17 mouse cellular contexts compared by ENCODE assay signal in the genomic region with DNA sequence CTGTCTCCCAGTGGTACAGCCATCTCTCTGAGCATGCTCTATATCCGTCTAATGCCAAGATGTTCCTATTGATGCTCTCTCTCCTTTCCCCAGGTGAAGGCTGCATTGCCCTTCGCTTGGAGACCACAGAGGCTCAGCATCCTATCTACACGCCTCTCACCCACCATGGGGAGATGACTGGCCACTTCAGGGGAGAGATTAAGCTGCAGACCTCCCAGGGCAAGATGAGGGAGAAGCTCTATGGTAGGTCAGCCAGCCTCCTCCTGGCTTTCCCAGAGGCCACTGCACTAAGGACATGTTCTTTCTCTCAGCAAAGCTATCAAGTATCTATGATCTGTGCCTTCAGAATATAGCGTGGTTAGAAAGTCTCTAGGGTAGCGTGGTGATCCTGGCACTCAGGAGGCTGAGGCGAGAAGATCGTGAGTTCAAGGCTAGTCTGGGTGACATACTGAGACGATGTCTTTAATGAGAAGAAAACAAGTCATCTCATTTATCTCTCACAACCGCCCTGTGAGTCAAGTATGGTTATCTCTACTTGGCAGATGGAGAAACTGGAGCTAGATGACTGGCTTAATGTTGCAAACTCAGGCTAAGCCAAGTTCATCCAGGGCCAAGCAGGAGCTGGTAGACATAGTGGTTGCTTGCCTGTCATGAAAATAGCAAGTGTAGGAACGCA. TPM values are rescaled to one million over a fixed set of nuclear protein-coding genes. Genes with fewer than 3 reads are reported as not detected.
DNase-seq lines count a peak whose midpoint lies in the region; ATAC-seq and TF ChIP-seq lines count a peak whose summit lies in the region.
"Had no signal": no experiment of that assay in that cellular context is flagged by ENCODE, and none has a peak within 500 bp of the region (broad histone marks: within the 10 kb centered on the region; RNA-seq: fewer than 3 reads in every experiment).

No protein-coding gene starts in this region.

- no peak overlapping the region for H3K9ac ChIP-seq in heart, embryonic 11.5 days (ENCODE audit: low read depth, low read length)
- H3K9ac ChIP-seq in stomach, embryonic 15.5 days: no peak overlapping the region
- H3K9ac ChIP-seq in stomach, postnatal 0 days (ENCODE audit: low read length): no peak overlapping the region
- peak overlapping the region; percentile 64 for H3K9ac ChIP-seq in liver, embryonic 13.5 days
- H3K9ac ChIP-seq in neural tube, embryonic 15.5 days (replicated peaks): no peak overlapping the region

- peak overlapping the region; percentile 47; the same call in 1 of the 2 replicates for H3K27ac ChIP-seq in heart, embryonic 11.5 days (ENCODE audit: low read depth, low read length)
- H3K27ac ChIP-seq in stomach, embryonic 15.5 days: no peak overlapping the region
- no peak overlapping the region for H3K27ac ChIP-seq in stomach, postnatal 0 days (replicated peaks)
- H3K27ac ChIP-seq in liver, embryonic 13.5 days: peak overlapping the region; percentile 95
- H3K27ac ChIP-seq in neural tube, embryonic 15.5 days (replicated peaks): no peak overlapping the region
- H3K27ac ChIP-seq: kidney, postnatal 0 days had no signal

- no peaks in the 10 kb centered on the region for H3K4me1 ChIP-seq in heart, embryonic 11.5 days (ENCODE audit: control insufficient read depth, insufficient read depth, low read length)
- no peaks in the 10 kb centered on the region for H3K4me1 ChIP-seq in stomach, embryonic 15.5 days
- no peaks in the 10 kb centered on the region for H3K4me1 ChIP-seq in stomach, postnatal 0 days (replicated peaks; ENCODE audit: control insufficient read depth, insufficient read depth)
- H3K4me1 ChIP-seq in liver, embryonic 13.5 days (replicated peaks): peaks cover 63% of the 10 kb centered on the region
- no peaks in the 10 kb centered on the region for H3K4me1 ChIP-seq in neural tube, embryonic 15.5 days

- no peak overlapping the region for H3K4me3 ChIP-seq in heart, embryonic 11.5 days (ENCODE audit: low read depth, low read length)
- H3K4me3 ChIP-seq in stomach, embryonic 15.5 days (replicated peaks): no peak overlapping the region
- H3K4me3 ChIP-seq in stomach, postnatal 0 days (ENCODE audit: low read depth, low read length): no peak overlapping the region
- peak overlapping the region; percentile 18; the same call in 1 of the 2 replicates for H3K4me3 ChIP-seq in liver, embryonic 13.5 days (replicated peaks)
- no peak overlapping the region for H3K4me3 ChIP-seq in neural tube, embryonic 15.5 days (replicated peaks)

- H3K36me3 ChIP-seq in heart, embryonic 11.5 days (ENCODE audit: control insufficient read depth, insufficient read depth, low read length): peaks cover 4% of the 10 kb centered on the region; the same call in 1 of the 2 replicates
- no peaks in the 10 kb centered on the region for H3K36me3 ChIP-seq in stomach, embryonic 15.5 days
- no peaks in the 10 kb centered on the region for H3K36me3 ChIP-seq in stomach, postnatal 0 days (ENCODE audit: control insufficient read depth, insufficient read depth, low read length)
- H3K36me3 ChIP-seq in liver, embryonic 13.5 days: peaks cover 46% of the 10 kb centered on the region
- no peaks in the 10 kb centered on the region for H3K36me3 ChIP-seq in neural tube, embryonic 15.5 days

- no peaks in the 10 kb centered on the region for H3K27me3 ChIP-seq in heart, embryonic 11.5 days (ENCODE audit: control insufficient read depth, insufficient read depth, low read length)
- no peaks in the 10 kb centered on the region for H3K27me3 ChIP-seq in stomach, embryonic 15.5 days (replicated peaks)
- no peaks in the 10 kb centered on the region for H3K27me3 ChIP-seq in stomach, postnatal 0 days (ENCODE audit: control insufficient read depth, insufficient read depth, low read length)
- H3K27me3 ChIP-seq in liver, embryonic 13.5 days: no peaks in the 10 kb centered on the region
- H3K27me3 ChIP-seq in neural tube, embryonic 15.5 days (replicated peaks): no peaks in the 10 kb centered on the region
- H3K27me3 ChIP-seq: CH12.LX had no signal

- TF ChIP-seq CTCF in stomach, postnatal 0 days (IDR thresholded peaks at IDR 0.05; ENCODE audit: low read depth): no peak

- no peak overlapping the region for H3K4me2 ChIP-seq in heart, embryonic 11.5 days
- H3K4me2 ChIP-seq in stomach, embryonic 15.5 days: no peak overlapping the region
- H3K4me2 ChIP-seq in stomach, postnatal 0 days (replicated peaks; ENCODE audit: low read depth): no peak overlapping the region
- peak overlapping the region; percentile 59 for H3K4me2 ChIP-seq in liver, embryonic 13.5 days
- no peak overlapping the region for H3K4me2 ChIP-seq in neural tube, embryonic 15.5 days

- H3K9me3 ChIP-seq in heart, embryonic 11.5 days (replicated peaks; ENCODE audit: control insufficient read depth, low read length): no peaks in the 10 kb centered on the region
- H3K9me3 ChIP-seq in stomach, embryonic 15.5 days: no peaks in the 10 kb centered on the region
- no peaks in the 10 kb centered on the region for H3K9me3 ChIP-seq in stomach, postnatal 0 days (ENCODE audit: control insufficient read depth, low read length)
- no peaks in the 10 kb centered on the region for H3K9me3 ChIP-seq in liver, embryonic 13.5 days (replicated peaks)
- no peaks in the 10 kb centered on the region for H3K9me3 ChIP-seq in neural tube, embryonic 15.5 days (replicated peaks)

- peak; percentile 83 for ATAC-seq in heart, embryonic 11.5 days (replicated peaks; ENCODE audit: insufficient number of reproducible peaks, low FRiP score, low TSS enrichment)
- peak; percentile 90 for ATAC-seq in stomach, embryonic 15.5 days (ENCODE audit: insufficient read depth, low FRiP score, low read depth)
- no peak for ATAC-seq in stomach, postnatal 0 days (ENCODE audit: low FRiP score, low TSS enrichment)
- ATAC-seq in liver, embryonic 13.5 days (ENCODE audit: low read depth): peak; percentile 92
- ATAC-seq in neural tube, embryonic 15.5 days (ENCODE audit: low FRiP score): no peak
- no peak for ATAC-seq in inflammation-experienced regulatory T-cells, adult 6 months

- WGBS in heart, embryonic 11.5 days (ENCODE audit: insufficient replicate concordance): 63% methylated on average over 10 of the region's 10 CpGs
- 78% methylated on average over 10 of the region's 10 CpGs for WGBS in stomach, embryonic 15.5 days
- WGBS in stomach, postnatal 0 days: 81% methylated on average over 10 of the region's 10 CpGs
- WGBS in liver, embryonic 13.5 days (ENCODE audit: insufficient replicate concordance): 33% methylated on average over 10 of the region's 10 CpGs
- WGBS in neural tube, embryonic 15.5 days: 92% methylated on average over 10 of the region's 10 CpGs

- TF ChIP-seq EP300 in stomach, postnatal 0 days (optimal IDR thresholded peaks at IDR 0.05): no peak

- no peak for DNase-seq in heart, adult 18-20 months
- no peak for DNase-seq in stomach, postnatal 0 days (ENCODE audit: low spot score)
- peak; percentile 75 for DNase-seq in liver, embryonic 13.5 days
- DNase-seq in thymus, postnatal 36 days: no peak
- DNase-seq: cerebellum, postnatal 10 days; gastrocnemius, postnatal 14 days; heart, postnatal 4 days; layer of hippocampus, adult 9-11 months; lung, adult 18-20 months; retina, postnatal 1 day; thymus, postnatal 25 days had no signal

RNA-seq across cellular contexts. Expression of a gene that starts 43.6 kb away (rescaled TPM):
- 25.1 and 30.5 TPM in 2 replicates for polyA plus RNA-seq in heart, embryonic 11.5 days (2014; fragmentation: Nextera tagmentation; extraction: Ambion mirVana)
- 10 to 100 TPM; 27.8 to 32.3 TPM for total RNA-seq in heart, adult 18-20 months (2021)
- 28.0 and 29.7 TPM in 2 replicates for polyA plus RNA-seq in stomach, embryonic 15.5 days (2015; fragmentation: Nextera tagmentation; extraction: Ambion mirVana)
- polyA plus RNA-seq in stomach, postnatal 0 days (2015; fragmentation: Nextera tagmentation; extraction: Ambion mirVana): 14.6 and 15.7 TPM in 2 replicates
- polyA plus RNA-seq in liver, embryonic 13.5 days (2015; fragmentation: Nextera tagmentation; extraction: Ambion mirVana): 14.5 and 15.3 TPM in 2 replicates
- 65.4 and 74.5 TPM in 2 replicates for polyA plus RNA-seq in neural tube, embryonic 15.5 days (2015; fragmentation: Nextera tagmentation; extraction: Ambion mirVana)
- 10 to 100 TPM; 12.6 to 23.9 (median 21.1) TPM for polyA plus RNA-seq in inflammation-experienced regulatory T-cells, adult 6 months (2017; shearing (Covaris generic))

Comparison
In these comparisons a context has a peak if more than half of its experiments do, and no peak if none do; other contexts are left out.
1. ATAC-seq: peak in heart, embryonic 11.5 days (single experiment), stomach, embryonic 15.5 days (single experiment) and liver, embryonic 13.5 days (single experiment); none in stomach, postnatal 0 days (single experiment), neural tube, embryonic 15.5 days (single experiment) and inflammation-experienced regulatory T-cells, adult 6 months (single experiment).
2. H3K27ac ChIP-seq: peak in heart, embryonic 11.5 days (single experiment) and liver, embryonic 13.5 days (single experiment); none in stomach, embryonic 15.5 days (single experiment), stomach, postnatal 0 days (single experiment) and neural tube, embryonic 15.5 days (single experiment).